Mouse (Mus musculus) megakaryocyte, embryonic 14.5 days (primary cell): ENCODE measurements around the gene Fam160a1.

Experiments
- FLI1 ChIP-seq: IDR thresholded peaks from 2 replicates; pipeline ENCODE4 v1.6.1; 2012; ENCODE audit warnings: low read length, inconsistent platforms, mixed read lengths
- GATA1 ChIP-seq: IDR thresholded peaks from 3 replicates; pipeline ENCODE4 v1.6.1; 2012; ENCODE audit warnings: mixed read lengths, low read length, inconsistent platforms, borderline replicate concordance

- TF ChIP-seq FLI1 (no peak), GATA1 (no peak)
Observed at GRCm38 (mm10) chr3:85748863-85749262, 68.2 kb downstream of the Fam160a1 start.
